Mouse (Mus musculus): ENCODE results near the gene Sis.

DNA sequence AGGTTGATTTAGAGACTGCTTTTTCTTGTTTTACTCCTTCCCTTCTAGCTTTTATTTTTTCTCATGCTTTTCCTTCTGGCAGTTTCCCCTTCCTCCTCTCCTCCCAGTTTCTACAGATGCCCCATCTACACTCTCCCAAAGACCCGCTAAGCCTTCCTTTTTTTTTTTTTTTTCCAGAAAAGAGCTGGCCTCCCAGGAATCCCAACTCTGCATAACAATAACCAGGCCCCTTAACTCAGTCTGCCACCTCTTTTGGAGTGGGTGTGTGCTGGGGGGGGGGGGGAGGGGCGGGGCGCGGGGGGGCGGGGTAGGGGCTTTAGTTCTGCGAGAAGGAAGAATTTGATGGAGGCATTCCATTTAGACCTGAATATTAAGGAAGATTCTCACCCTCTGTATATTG is 38.4 kb upstream of the Sis start:
- no peak for TF ChIP-seq CTCF (IDR thresholded peaks at IDR 0.05; ENCODE audit: extremely low read depth, insufficient read depth, insufficient read length, insufficient replicate concordance)
- no peak for TF ChIP-seq POLR2A (IDR thresholded peaks at IDR 0.05; ENCODE audit: low read depth, low read length)

All from spleen, adult 2 months (tissue).